Comparison of ENCODE assay signal across 14 mouse cellular contexts in genomic region chr17:80619556-80619955, GRCm38 (mm10). TPM values are rescaled to one million over a fixed set of nuclear protein-coding genes. Genes with fewer than 3 reads are reported as not detected.
DNase-seq lines count a peak whose midpoint lies in the region; ATAC-seq and TF ChIP-seq lines count a peak whose summit lies in the region.
"Had no signal": no experiment of that assay in that cellular context is flagged by ENCODE, and none has a peak within 500 bp of the region (broad histone marks: within the 10 kb centered on the region; RNA-seq: fewer than 3 reads in every experiment).

No protein-coding gene starts in this region.

- H3K36me3 ChIP-seq in forebrain, embryonic 15.5 days: peaks cover 26% of the 10 kb centered on the region
- H3K36me3 ChIP-seq in forebrain, embryonic 12.5 days (replicated peaks): peaks cover 29% of the 10 kb centered on the region
- H3K36me3 ChIP-seq: G1E had no signal

- no peaks in the 10 kb centered on the region for H3K4me1 ChIP-seq in forebrain, embryonic 15.5 days
- H3K4me1 ChIP-seq in forebrain, embryonic 12.5 days: no peaks in the 10 kb centered on the region
- H3K4me1 ChIP-seq: liver, embryonic 12.5 days; midbrain, embryonic 12.5 days had no signal

- no peaks in the 10 kb centered on the region for H3K9me3 ChIP-seq in forebrain, embryonic 15.5 days
- no peaks in the 10 kb centered on the region for H3K9me3 ChIP-seq in forebrain, embryonic 12.5 days
- H3K9me3 ChIP-seq: G1E; liver, embryonic 12.5 days; midbrain, embryonic 12.5 days had no signal

- ATAC-seq in forebrain, embryonic 15.5 days (replicated peaks): no peak
- ATAC-seq in forebrain, embryonic 12.5 days (ENCODE audit: low FRiP score): no peak
- ATAC-seq: inflammation-experienced regulatory T-cells, adult 6 months; liver, embryonic 12.5 days had no signal

- no peak overlapping the region for H3K4me2 ChIP-seq in forebrain, embryonic 15.5 days (replicated peaks)
- no peak overlapping the region for H3K4me2 ChIP-seq in forebrain, embryonic 12.5 days
- H3K4me2 ChIP-seq: liver, embryonic 12.5 days; midbrain, embryonic 12.5 days had no signal

- TF ChIP-seq CTCF in left cerebral cortex, adult 2 months (IDR thresholded peaks at IDR 0.05): no peak

- DNase-seq in left cerebral cortex, adult 2 months (ENCODE audit: extremely low spot score in 1 of 2, low spot score in 2 of 2): no peak
- DNase-seq in left cerebral cortex, postnatal 10 days (ENCODE audit: extremely low spot score in 1 of 2, low spot score in 2 of 2): no peak
- DNase-seq in cerebellum, postnatal 36 days: peak; percentile 56 to 57
- DNase-seq in lung, postnatal 25 days (ENCODE audit: low spot score): peak; percentile 58
- DNase-seq in frontal cortex, postnatal 10 days (ENCODE audit: low spot score in 2 of 2): no peak
- DNase-seq in right cerebral cortex, adult 18-20 months: no peak
- DNase-seq: gastrocnemius, postnatal 25 days; thymus, adult 2 months had no signal

- 82% methylated on average over 13 of the region's 13 CpGs for WGBS in forebrain, embryonic 15.5 days
- WGBS in forebrain, embryonic 12.5 days: 81% methylated on average over 13 of the region's 13 CpGs

- H3K9ac ChIP-seq in forebrain, embryonic 15.5 days (replicated peaks): no peak overlapping the region
- H3K9ac ChIP-seq in forebrain, embryonic 12.5 days: no peak overlapping the region
- H3K9ac ChIP-seq: liver, embryonic 12.5 days; midbrain, embryonic 12.5 days had no signal

- H3K27me3 ChIP-seq in forebrain, embryonic 15.5 days: no peaks in the 10 kb centered on the region
- H3K27me3 ChIP-seq in forebrain, embryonic 12.5 days: no peaks in the 10 kb centered on the region
- H3K27me3 ChIP-seq: liver, embryonic 12.5 days; midbrain, embryonic 12.5 days had no signal

- no peak overlapping the region for H3K4me3 ChIP-seq in forebrain, embryonic 15.5 days
- no peak overlapping the region for H3K4me3 ChIP-seq in forebrain, embryonic 12.5 days (replicated peaks)
- H3K4me3 ChIP-seq in left cerebral cortex, adult 2 months: no peak overlapping the region
- H3K4me3 ChIP-seq: liver, embryonic 12.5 days; midbrain, embryonic 12.5 days had no signal

- intact Hi-C loops in left cerebral cortex, adult 2 months (cut with DNase I): no loop called here
- intact Hi-C loops in left cerebral cortex, postnatal 10 days (cut with DNase I): no loop called here

- peak overlapping the region; percentile 49 for H3K27ac ChIP-seq in forebrain, embryonic 15.5 days (replicated peaks)
- H3K27ac ChIP-seq in forebrain, embryonic 12.5 days: no peak overlapping the region
- 0 out of 2 replicates have a peak overlapping the region, but pooled peaks have one; percentile 11 for H3K27ac ChIP-seq in left cerebral cortex, adult 2 months
- H3K27ac ChIP-seq: liver, embryonic 12.5 days; midbrain, embryonic 12.5 days had no signal

RNA-seq across cellular contexts. Expression of gene Cdkl4, which starts 41.9 kb away (rescaled TPM):
- polyA plus RNA-seq in forebrain, embryonic 15.5 days (2015; fragmentation: Nextera tagmentation; extraction: Ambion mirVana): 3.0 and 3.7 TPM in 2 replicates
- 1.5 TPM in 2 replicates for polyA plus RNA-seq in forebrain, embryonic 12.5 days (2016; fragmentation: Nextera tagmentation; extraction: Ambion mirVana)
- 10 to 100 TPM; 17.9 to 18.9 TPM for total RNA-seq in left cerebral cortex, adult 2 months (2021)
- 10 to 100 TPM; 12.1 to 12.4 TPM for total RNA-seq in left cerebral cortex, postnatal 10 days (2021)
- total RNA-seq: gastrocnemius, postnatal 25 days had no signal
- polyA plus RNA-seq: G1E had no signal

Comparison
In these comparisons a context has a peak if more than half of its experiments do, and no peak if none do; other contexts are left out.
1. DNase-seq: peak in cerebellum, postnatal 36 days (2 of 2) and lung, postnatal 25 days (single experiment); none in left cerebral cortex, adult 2 months (0 of 2), left cerebral cortex, postnatal 10 days (0 of 2), frontal cortex, postnatal 10 days (0 of 2) and right cerebral cortex, adult 18-20 months (single experiment).